Mouse (Mus musculus) heart, postnatal 0 days (tissue): ENCODE results near the gene Uroc1. TPM values are rescaled to one million over a fixed set of nuclear protein-coding genes. Genes with fewer than 3 reads are reported as not detected.

Experiments
- ATAC-seq: fragments of 200-750 bp; cut with Nextera tagmentation; 2 replicates; pipeline ENCODE4 v1.8.0; 2017; ENCODE audit warnings: low read depth, moderate number of reproducible peaks, moderate library complexity; ENCODE audit not compliant: insufficient read depth
- DNase-seq: peaks from one replicate; pipeline ENCODE4 v3.0.0-alpha.2; 2016; ENCODE audit warnings: low spot score
- H3K27ac ChIP-seq: fragments of 300-500 bp; sonication (generic); 2 replicates; pipeline ENCODE4 v1.5.1; 2014; ENCODE audit warnings: low read depth, mild to moderate bottlenecking
- H3K27me3 ChIP-seq: fragments of 300-500 bp; sonication (generic); 2 replicates; pipeline ENCODE4 v1.6.1; 2014; ENCODE audit warnings: low read length, mixed read lengths; ENCODE audit not compliant: control insufficient read depth, insufficient read depth
- H3K36me3 ChIP-seq: fragments of 300-500 bp; sonication (generic); replicated peaks from 2 replicates; pipeline ENCODE4 v1.6.1; 2014; ENCODE audit warnings: low read length, mixed read lengths; ENCODE audit not compliant: control insufficient read depth, insufficient read depth
- H3K4me1 ChIP-seq: fragments of 300-500 bp; sonication (generic); 2 replicates; pipeline ENCODE4 v1.6.1; 2014; ENCODE audit warnings: antibody characterized with exemption; ENCODE audit not compliant: control insufficient read depth, insufficient read depth
- H3K4me2 ChIP-seq: fragments of 300-500 bp; sonication (generic); 2 replicates; pipeline ENCODE4 v1.6.1; 2014; ENCODE audit warnings: low read depth, mild to moderate bottlenecking, low read length, moderate library complexity
- H3K4me3 ChIP-seq: fragments of 300-500 bp; sonication (generic); 2 replicates; pipeline ENCODE4 v1.5.1; 2014; ENCODE audit warnings: low read depth, low read length
- H3K9ac ChIP-seq: fragments of 300-500 bp; sonication (generic); replicated peaks from 2 replicates; pipeline ENCODE4 v1.6.1; 2014; ENCODE audit warnings: low read depth, low read length, mixed read lengths
- H3K9me3 ChIP-seq: fragments of 300-500 bp; sonication (generic); replicated peaks from 2 replicates; pipeline ENCODE4 v1.6.1; 2016; ENCODE audit warnings: low read length; ENCODE audit not compliant: control insufficient read depth
- CTCF ChIP-seq: IDR thresholded peaks from 2 replicates; pipeline ENCODE4 v1.5.1; 2016; ENCODE audit warnings: antibody characterized with exemption, control low read depth, low read depth
- EP300 ChIP-seq: IDR thresholded peaks from 2 replicates; pipeline ENCODE4 v1.6.1; 2016; ENCODE audit warnings: antibody characterized with exemption, low read depth
- WGBS: fragments of 180-500 bp; shearing (Covaris S2); extraction: QIAGEN DNeasy Blood & Tissue Kit; methylation state at CpG from one replicate; pipeline ENCODE4 v1.1.7; 2014; 5-methylcytosine and 5-hydroxymethylcytosine counted together
- polyA plus RNA-seq: library from polyadenylated mRNA; unstranded; fragments of >200 nt; fragmentation: Nextera tagmentation; extraction: Ambion mirVana; gene quantifications from 2 replicates; pipeline ENCODE4 v1.2.1, GENCODE M21; 2015
- total RNA-seq: library from RNA; depleted of rRNA; stranded (reverse); fragments of >200 nt; gene quantifications from 2 replicates; pipeline ENCODE4 v1.2.3, GENCODE M21; 2014; ENCODE audit warnings: low replicate concordance; rRNA removed

Uroc1 gene
- total and polyA plus RNA-seq, 2 experiments from 2014 or later: not detected

GRCm38 (mm10) chr6:90395751-90396150 lies 62.7 kb downstream of the Uroc1 start:
- ATAC-seq: no peak
- no peaks in the 10 kb centered on the region for H3K9me3 ChIP-seq
- H3K9ac ChIP-seq: no peak overlapping the region
- no peaks in the 10 kb centered on the region for H3K27me3 ChIP-seq
- TF ChIP-seq CTCF (no peak), EP300 (no peak)
- H3K4me2 ChIP-seq: no peak overlapping the region
- no peak overlapping the region for H3K27ac ChIP-seq
- DNase-seq: no peak
- no peaks in the 10 kb centered on the region for H3K4me1 ChIP-seq
- no peak overlapping the region for H3K4me3 ChIP-seq
- peaks cover 74% of the 10 kb centered on the region for H3K36me3 ChIP-seq
- 91% methylated on average over 2 of the region's 2 CpGs for WGBS

GRCm38 (mm10) chr6:90397291-90397690 lies 64.2 kb downstream of the Uroc1 start:
- Histone ChIP-seq H3K9ac (no peak overlapping the region), H3K4me1 (no peaks in the 10 kb centered on the region), H3K4me2 (no peak overlapping the region), H3K9me3 (no peaks in the 10 kb centered on the region), H3K27ac (no peak overlapping the region), H3K27me3 (no peaks in the 10 kb centered on the region), H3K4me3 (no peak overlapping the region), H3K36me3 (peaks cover 77% of the 10 kb centered on the region)
- TF ChIP-seq EP300 (no peak), CTCF (no peak)
- DNase-seq: no peak
- ATAC-seq: no peak
- 75% methylated on average over 3 of the region's 3 CpGs for WGBS

GRCm38 (mm10) chr6:90408632-90409031 lies 75.5 kb downstream of the Uroc1 start:
- H3K4me1 ChIP-seq: no peaks in the 10 kb centered on the region
- no peak overlapping the region for H3K27ac ChIP-seq
- H3K4me2 ChIP-seq: no peak overlapping the region
- no peaks in the 10 kb centered on the region for H3K9me3 ChIP-seq
- no peak for TF ChIP-seq EP300
- TF ChIP-seq CTCF: no peak
- DNase-seq: no peak
- H3K36me3 ChIP-seq: peaks cover 9% of the 10 kb centered on the region
- H3K4me3 ChIP-seq: no peak overlapping the region
- no peaks in the 10 kb centered on the region for H3K27me3 ChIP-seq
- no peak for ATAC-seq
- H3K9ac ChIP-seq: no peak overlapping the region

GRCm38 (mm10) chr6:90410972-90411371 lies 77.9 kb downstream of the Uroc1 start:
- no peaks in the 10 kb centered on the region for H3K27me3 ChIP-seq

GRCm38 (mm10) chr6:90411926-90412325 lies 78.8 kb downstream of the Uroc1 start:
- Histone ChIP-seq H3K27ac (no peak overlapping the region), H3K9me3 (no peaks in the 10 kb centered on the region), H3K9ac (no peak overlapping the region), H3K27me3 (no peaks in the 10 kb centered on the region), H3K36me3 (no peaks in the 10 kb centered on the region), H3K4me3 (no peak overlapping the region), H3K4me2 (no peak overlapping the region), H3K4me1 (no peaks in the 10 kb centered on the region)
- no peak for DNase-seq
- TF ChIP-seq EP300 (no peak), CTCF (no peak)
- no peak for ATAC-seq
- 74% methylated on average over 7 of the region's 7 CpGs for WGBS

More at GRCm38 (mm10) chr6:90410972-90411371, 77.9 kb downstream of the Uroc1 start:
- H3K9ac ChIP-seq: no peak overlapping the region
- no peaks in the 10 kb centered on the region for H3K9me3 ChIP-seq
- WGBS: 77% methylated on average over 1 of the region's 1 CpGs
- no peak for ATAC-seq
- no peak overlapping the region for H3K27ac ChIP-seq
- no peaks in the 10 kb centered on the region; the same call in 1 of the 2 replicates for H3K36me3 ChIP-seq
- H3K4me3 ChIP-seq: no peak overlapping the region
- H3K4me2 ChIP-seq: no peak overlapping the region
- no peak for TF ChIP-seq CTCF
- TF ChIP-seq EP300: no peak
- H3K4me1 ChIP-seq: no peaks in the 10 kb centered on the region
- DNase-seq: no peak

Other genes starting within 250 kb of the Uroc1 start
- gene Vmn1r50, start 231.9 kb upstream of the Uroc1 start, total RNA-seq: not detected in 2 replicates
- not detected in 2 replicates for gene Vmn1r50, start 231.9 kb upstream of the Uroc1 start, polyA plus RNA-seq
- gene Vmn1r51, start 210.7 kb upstream of the Uroc1 start, total RNA-seq: not detected in 2 replicates
- gene Vmn1r51, start 210.7 kb upstream of the Uroc1 start, polyA plus RNA-seq: not detected in 2 replicates
- gene Vmn1r52, start 158.5 kb upstream of the Uroc1 start, total RNA-seq: not detected in 2 replicates
- gene Vmn1r52, start 158.5 kb upstream of the Uroc1 start, polyA plus RNA-seq: not detected in 2 replicates
- gene V1ra8, start 130.5 kb upstream of the Uroc1 start, total RNA-seq: not detected in 2 replicates
- not detected in 2 replicates for gene V1ra8, start 130.5 kb upstream of the Uroc1 start, polyA plus RNA-seq
- gene Vmn1r53, start 108.8 kb upstream of the Uroc1 start, total RNA-seq: not detected in 2 replicates
- not detected in 2 replicates for gene Vmn1r53, start 108.8 kb upstream of the Uroc1 start, polyA plus RNA-seq
- not detected in 2 replicates for gene Vmn1r54, start 87.0 kb upstream of the Uroc1 start, total RNA-seq
- gene Vmn1r54, start 87.0 kb upstream of the Uroc1 start, polyA plus RNA-seq: not detected in 2 replicates
- not detected in 2 replicates for gene BC048671, start 32.1 kb upstream of the Uroc1 start, total RNA-seq
- not detected in 2 replicates for gene BC048671, start 32.1 kb upstream of the Uroc1 start, polyA plus RNA-seq
- not detected in 2 replicates for gene Chst13, start 8.1 kb upstream of the Uroc1 start, total RNA-seq
- gene Chst13, start 8.1 kb upstream of the Uroc1 start, polyA plus RNA-seq: not detected in 2 replicates
- gene Zxdc, start 36.2 kb downstream of the Uroc1 start, total RNA-seq: 21.9 and 40.3 TPM in 2 replicates
- 5.0 and 5.2 TPM in 2 replicates for gene Zxdc, start 36.2 kb downstream of the Uroc1 start, polyA plus RNA-seq
- gene Cfap100, start 95.5 kb downstream of the Uroc1 start, total RNA-seq: not detected in 2 replicates
- gene Cfap100, start 95.5 kb downstream of the Uroc1 start, polyA plus RNA-seq: 0.04 and 0.27 TPM in 2 replicates
- 56.9 and 74.5 TPM in 2 replicates for gene Klf15, start 129.3 kb downstream of the Uroc1 start, total RNA-seq
- gene Klf15, start 129.3 kb downstream of the Uroc1 start, polyA plus RNA-seq: 15.6 and 23.4 TPM in 2 replicates
- 5.9 and 7.7 TPM in 2 replicates for gene Aldh1l1, start 153.1 kb downstream of the Uroc1 start, total RNA-seq
- 2.3 and 2.8 TPM in 2 replicates for gene Aldh1l1, start 153.1 kb downstream of the Uroc1 start, polyA plus RNA-seq